Mouse (Mus musculus) limb, embryonic 11.5 days (tissue): ENCODE data around the gene Sh3bp2. TPM values are rescaled to one million over a fixed set of nuclear protein-coding genes. Genes with fewer than 3 reads are reported as not detected.
A peak's percentile ranks its signal among the peaks of the same experiment; 100 is the strongest.

Experiments used
- ATAC-seq: fragments of 200-750 bp; cut with Nextera tagmentation; 2 replicates; pipeline ENCODE4 v1.8.0; 2017; ENCODE audit warnings: low read depth; ENCODE audit not compliant: insufficient number of reproducible peaks, low FRiP score, low TSS enrichment
- DNase-seq: peaks from one replicate; pipeline ENCODE4 v3.0.0-alpha.2; 2015; ENCODE audit warnings: low spot score
- H3K27ac ChIP-seq: fragments of 300-500 bp; sonication (generic); replicated peaks from 2 replicates; pipeline ENCODE4 v1.5.1; 2014; ENCODE audit warnings: low read depth, mild to moderate bottlenecking, low read length
- H3K27me3 ChIP-seq: fragments of 300-500 bp; sonication (generic); 2 replicates; pipeline ENCODE4 v1.6.1; 2014; ENCODE audit warnings: mild to moderate bottlenecking, low read length, mixed read lengths; ENCODE audit not compliant: control insufficient read depth, insufficient read depth
- H3K36me3 ChIP-seq: fragments of 300-500 bp; sonication (generic); 2 replicates; pipeline ENCODE4 v1.6.1; 2014; ENCODE audit warnings: mild to moderate bottlenecking, low read length, moderate library complexity, mixed read lengths; ENCODE audit not compliant: control insufficient read depth, insufficient read depth
- H3K4me1 ChIP-seq: fragments of 300-500 bp; sonication (generic); 2 replicates; pipeline ENCODE4 v1.6.1; 2014; ENCODE audit warnings: low read length, mixed read lengths; ENCODE audit not compliant: control insufficient read depth, insufficient read depth
- H3K4me2 ChIP-seq: fragments of 300-500 bp; sonication (generic); 2 replicates; pipeline ENCODE4 v1.6.1; 2014; ENCODE audit warnings: low read depth, mild to moderate bottlenecking, moderate library complexity; ENCODE audit not compliant: severe bottlenecking
- H3K4me3 ChIP-seq: fragments of 300-500 bp; sonication (generic); 2 replicates; pipeline ENCODE4 v1.5.1; 2014; ENCODE audit warnings: low read depth, low read length
- H3K9ac ChIP-seq: fragments of 300-500 bp; sonication (generic); 2 replicates; pipeline ENCODE4 v1.6.1; 2014; ENCODE audit warnings: mild to moderate bottlenecking, low read length
- H3K9me3 ChIP-seq: fragments of 300-500 bp; sonication (generic); 2 replicates; pipeline ENCODE4 v1.6.1; 2016; ENCODE audit warnings: low read length; ENCODE audit not compliant: control insufficient read depth
- WGBS: fragments of 180-500 bp; shearing (Covaris S2); extraction: QIAGEN DNeasy Blood & Tissue Kit; methylation state at CpG from one replicate; pipeline ENCODE4 v1.1.7; 2014; 5-methylcytosine and 5-hydroxymethylcytosine counted together
- polyA plus RNA-seq: library from polyadenylated mRNA; unstranded; fragments of >200 nt; fragmentation: Nextera tagmentation; extraction: Ambion mirVana; gene quantifications from 2 replicates; pipeline ENCODE4 v1.2.1, GENCODE M21; 2014

Gene Sh3bp2
- polyA plus RNA-seq, 1 experiment from 2014 or later: 7.5 TPM

GRCm38 (mm10) chr5:34533066-34533465 is 7.4 kb downstream of the Sh3bp2 start:
- H3K27ac ChIP-seq: no peak overlapping the region
- no peaks in the 10 kb centered on the region for H3K27me3 ChIP-seq
- ATAC-seq (no peak), DNase-seq (no peak)
- H3K9me3 ChIP-seq: no peaks in the 10 kb centered on the region
- 65% methylated on average over 5 of the region's 5 CpGs for WGBS
- H3K36me3 ChIP-seq: no peaks in the 10 kb centered on the region
- H3K4me1 ChIP-seq: no peaks in the 10 kb centered on the region
- H3K4me2 ChIP-seq: no peak overlapping the region
- no peak overlapping the region for H3K9ac ChIP-seq
- H3K4me3 ChIP-seq: no peak overlapping the region

- Histone ChIP-seq H3K9me3 (no peaks in the 10 kb centered on the region), H3K27ac (no peak overlapping the region), H3K4me3 (no peak overlapping the region), H3K27me3 (no peaks in the 10 kb centered on the region), H3K9ac (no peak overlapping the region), H3K4me2 (no peak overlapping the region), H3K4me1 (no peaks in the 10 kb centered on the region), H3K36me3 (no peaks in the 10 kb centered on the region)
- no peak for ATAC-seq
- 58% methylated on average over 3 of the region's 3 CpGs for WGBS
- no peak for DNase-seq
Observed at GRCm38 (mm10) chr5:34533820-34534219, 8.2 kb downstream of the Sh3bp2 start.

GRCm38 (mm10) chr5:34534776-34535581 is 9.3 kb downstream of the Sh3bp2 start:
- H3K27ac ChIP-seq: no peak overlapping the region
- DNase-seq (no peak), ATAC-seq (no peak)
- no peak overlapping the region for H3K9ac ChIP-seq
- no peaks in the 10 kb centered on the region for H3K4me1 ChIP-seq
- WGBS: 81% methylated on average over 5 of the region's 5 CpGs
- no peaks in the 10 kb centered on the region for H3K27me3 ChIP-seq
- H3K36me3 ChIP-seq: no peaks in the 10 kb centered on the region
- H3K4me3 ChIP-seq: no peak overlapping the region
- H3K9me3 ChIP-seq: no peaks in the 10 kb centered on the region
- no peak overlapping the region for H3K4me2 ChIP-seq

GRCm38 (mm10) chr5:34535831-34536230 is 10.2 kb downstream of the Sh3bp2 start:
- ATAC-seq: no peak
- WGBS: 81% methylated on average over 7 of the region's 7 CpGs

GRCm38 (mm10) chr5:34538079-34538478 is 12.4 kb downstream of the Sh3bp2 start:
- H3K9ac ChIP-seq: no peak overlapping the region
- no peak overlapping the region for H3K4me2 ChIP-seq
- DNase-seq: no peak
- 75% methylated on average over 7 of the region's 7 CpGs for WGBS
- H3K4me3 ChIP-seq: no peak overlapping the region
- H3K4me1 ChIP-seq: no peaks in the 10 kb centered on the region
- H3K36me3 ChIP-seq: no peaks in the 10 kb centered on the region
- H3K27ac ChIP-seq: no peak overlapping the region
- ATAC-seq: no peak
- H3K27me3 ChIP-seq: no peaks in the 10 kb centered on the region
- H3K9me3 ChIP-seq: no peaks in the 10 kb centered on the region

More at GRCm38 (mm10) chr5:34535831-34536230, 10.2 kb downstream of the Sh3bp2 start:
- no peak for DNase-seq
- H3K4me1 ChIP-seq: no peaks in the 10 kb centered on the region
- no peaks in the 10 kb centered on the region for H3K36me3 ChIP-seq
- no peak overlapping the region for H3K9ac ChIP-seq
- H3K27me3 ChIP-seq: no peaks in the 10 kb centered on the region
- no peak overlapping the region for H3K4me2 ChIP-seq
- no peak overlapping the region for H3K4me3 ChIP-seq
- H3K9me3 ChIP-seq: no peaks in the 10 kb centered on the region
- no peak overlapping the region for H3K27ac ChIP-seq

GRCm38 (mm10) chr5:34538527-34538926 is 12.9 kb downstream of the Sh3bp2 start:
- Histone ChIP-seq H3K27me3 (no peaks in the 10 kb centered on the region), H3K4me1 (no peaks in the 10 kb centered on the region), H3K9ac (no peak overlapping the region), H3K9me3 (no peaks in the 10 kb centered on the region), H3K4me2 (no peak overlapping the region), H3K4me3 (no peak overlapping the region), H3K27ac (no peak overlapping the region), H3K36me3 (no peaks in the 10 kb centered on the region)
- DNase-seq (peak; percentile 42), ATAC-seq (no peak)
- 37% methylated on average over 5 of the region's 5 CpGs for WGBS

GRCm38 (mm10) chr5:34539121-34539520 is 13.5 kb downstream of the Sh3bp2 start:
- Histone ChIP-seq H3K4me1 (no peaks in the 10 kb centered on the region), H3K27me3 (no peaks in the 10 kb centered on the region), H3K4me2 (no peak overlapping the region), H3K9ac (no peak overlapping the region), H3K9me3 (no peaks in the 10 kb centered on the region), H3K36me3 (no peaks in the 10 kb centered on the region), H3K4me3 (no peak overlapping the region), H3K27ac (no peak overlapping the region)
- ATAC-seq (no peak), DNase-seq (no peak)
- 89% methylated on average over 2 of the region's 2 CpGs for WGBS

GRCm38 (mm10) chr5:34542166-34542565 is 16.5 kb downstream of the Sh3bp2 start:
- 64% methylated on average over 1 of the region's 1 CpGs for WGBS
- H3K27me3 ChIP-seq: no peaks in the 10 kb centered on the region
- no peak for DNase-seq
- H3K4me1 ChIP-seq: no peaks in the 10 kb centered on the region
- H3K9me3 ChIP-seq: no peaks in the 10 kb centered on the region
- H3K36me3 ChIP-seq: no peaks in the 10 kb centered on the region
- H3K27ac ChIP-seq: no peak overlapping the region
- ATAC-seq: no peak
- no peak overlapping the region for H3K9ac ChIP-seq
- no peak overlapping the region for H3K4me2 ChIP-seq
- no peak overlapping the region for H3K4me3 ChIP-seq

- no peak overlapping the region for H3K27ac ChIP-seq
- DNase-seq: no peak
- WGBS: 59% methylated on average over 4 of the region's 4 CpGs
- H3K27me3 ChIP-seq: no peaks in the 10 kb centered on the region
- H3K4me1 ChIP-seq: no peaks in the 10 kb centered on the region
- no peak overlapping the region for H3K9ac ChIP-seq
- no peaks in the 10 kb centered on the region for H3K36me3 ChIP-seq
- H3K4me2 ChIP-seq: no peak overlapping the region
- no peaks in the 10 kb centered on the region for H3K9me3 ChIP-seq
- H3K4me3 ChIP-seq: no peak overlapping the region
- ATAC-seq: no peak
Observed at GRCm38 (mm10) chr5:34543114-34543513, 17.5 kb downstream of the Sh3bp2 start.
